Mouse (Mus musculus): ENCODE data around the gene Xylt1. TPM values are rescaled to one million over a fixed set of nuclear protein-coding genes. Genes with fewer than 3 reads are reported as not detected.

Xylt1 gene
- 12.8 and 22.1 TPM in 2 replicates for polyA plus RNA-seq (2012; ENCODE audit: low replicate concordance)

DNA sequence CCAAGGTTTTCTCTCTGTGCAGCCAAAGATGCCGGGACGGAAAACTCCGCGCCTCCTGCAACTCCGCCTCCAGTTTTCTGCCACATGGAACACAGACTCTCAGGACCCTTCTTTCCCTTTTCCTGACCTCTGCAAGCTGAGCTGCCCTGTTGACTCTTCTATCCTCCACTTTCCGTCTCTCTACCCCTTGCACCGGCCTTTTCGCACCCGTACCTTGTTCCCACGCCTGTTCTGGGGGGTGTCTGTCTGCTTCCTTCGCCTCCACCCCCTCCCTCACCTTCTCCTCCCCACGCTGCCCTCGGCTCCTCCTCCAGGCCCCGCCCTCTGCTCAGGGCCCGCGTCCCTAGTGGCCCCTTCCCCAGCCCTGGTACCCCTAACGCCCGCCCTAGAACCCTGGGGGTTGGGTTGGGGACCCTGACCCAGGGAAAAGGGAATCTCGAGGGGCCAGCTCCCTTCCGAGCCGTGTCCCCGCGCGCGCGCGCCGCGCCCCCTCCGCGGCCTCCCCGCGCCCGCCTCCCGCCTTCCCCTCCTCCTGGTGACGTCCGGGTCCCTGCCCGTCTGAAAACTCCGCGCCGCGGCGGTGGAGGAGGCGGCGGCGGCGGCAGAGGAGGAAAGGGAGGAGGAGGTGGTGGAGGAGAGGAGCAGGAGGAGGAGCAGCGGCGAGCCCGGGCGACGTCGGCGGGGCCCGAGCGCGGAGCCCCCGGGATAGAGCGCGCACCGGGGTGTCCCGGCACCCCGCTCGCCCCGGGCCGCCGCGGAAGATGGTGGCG lies at the start of gene Xylt1:
Gene Xylt1 (plus strand): TSS at position 562 of the 770 bp plus-strand sequence.

